Mouse (Mus musculus) erythroblast, embryonic 14.5 days (primary cell): ENCODE results near the gene Caly.

ENCODE experiments used
- GATA1 ChIP-seq: IDR thresholded peaks from 2 replicates; pipeline ENCODE4 v1.6.1; 2012; ENCODE audit warnings: low read length, inconsistent platforms, mixed read lengths
- TAL1 ChIP-seq: IDR thresholded peaks from 3 replicates; pipeline ENCODE4 v1.6.1; 2012; ENCODE audit warnings: low read length, inconsistent platforms, mixed read lengths

DNA sequence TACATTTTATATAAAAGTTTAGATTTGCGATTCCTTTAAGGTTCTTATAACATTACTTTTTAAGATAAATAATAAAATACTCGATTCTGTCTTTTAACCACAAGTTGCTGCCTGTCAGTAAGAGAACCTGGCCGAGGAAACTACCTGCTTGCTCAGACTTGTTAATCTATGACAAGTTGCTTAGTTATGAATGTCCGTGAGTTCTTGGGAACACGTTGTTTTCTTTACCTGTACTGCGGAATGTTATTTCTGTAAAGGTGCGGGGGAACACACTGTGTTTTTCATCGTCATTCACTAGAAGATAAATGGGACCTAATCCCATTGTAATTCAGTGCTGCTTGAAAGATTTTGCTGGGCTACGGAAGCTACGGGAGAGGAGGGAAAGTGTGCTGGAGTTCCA lies 8.3 kb upstream of the Caly start:
- TF ChIP-seq GATA1 (no peak), TAL1 (no peak)
